Mouse (Mus musculus): ENCODE results near the gene Stag1. TPM values are rescaled to one million over a fixed set of nuclear protein-coding genes. Genes with fewer than 3 reads are reported as not detected.

Gene Stag1
- polyA plus RNA-seq, 1 experiment from 2014 or later: 50.6 TPM

DNA sequence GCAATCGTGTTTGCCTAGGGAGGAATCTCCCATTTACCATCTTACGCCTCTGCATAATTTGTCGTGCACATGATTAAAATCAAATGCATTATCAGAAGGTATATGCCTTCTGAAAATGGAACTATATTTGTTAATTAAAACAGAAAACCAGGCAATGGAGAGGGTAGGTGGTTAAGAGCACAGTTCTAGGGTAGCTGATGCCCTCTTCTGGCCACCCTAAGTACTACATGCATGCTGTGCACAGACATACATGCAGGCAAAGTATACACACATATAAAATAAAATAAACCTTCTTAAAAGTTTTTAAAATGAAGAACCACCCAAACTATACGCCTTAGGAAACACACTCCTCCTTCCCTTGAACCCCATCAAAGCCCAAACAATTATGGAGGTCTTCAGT, 404.5 kb downstream of the Stag1 start:
- no peak overlapping the region for H3K4me2 ChIP-seq (ENCODE audit: low read depth)
- ATAC-seq (ENCODE audit: insufficient read depth, low FRiP score, low TSS enrichment) (no peak), DNase-seq (ENCODE audit: low spot score) (no peak)
- WGBS: 94% methylated on average over 4 of the region's 4 CpGs
- H3K27ac ChIP-seq (ENCODE audit: low read depth, low read length): no peak overlapping the region
- H3K27me3 ChIP-seq (ENCODE audit: control insufficient read depth, insufficient read depth, low read length): no peaks in the 10 kb centered on the region
- no peaks in the 10 kb centered on the region for H3K4me1 ChIP-seq (ENCODE audit: control insufficient read depth, insufficient read depth, low read length)
- H3K9ac ChIP-seq (ENCODE audit: low read length): no peak overlapping the region
- H3K36me3 ChIP-seq (ENCODE audit: control insufficient read depth, insufficient read depth, low read length): no peaks in the 10 kb centered on the region
- H3K9me3 ChIP-seq (ENCODE audit: control insufficient read depth, low read length): no peaks in the 10 kb centered on the region
- no peak overlapping the region for H3K4me3 ChIP-seq (ENCODE audit: low read depth, low read length)

DNA sequence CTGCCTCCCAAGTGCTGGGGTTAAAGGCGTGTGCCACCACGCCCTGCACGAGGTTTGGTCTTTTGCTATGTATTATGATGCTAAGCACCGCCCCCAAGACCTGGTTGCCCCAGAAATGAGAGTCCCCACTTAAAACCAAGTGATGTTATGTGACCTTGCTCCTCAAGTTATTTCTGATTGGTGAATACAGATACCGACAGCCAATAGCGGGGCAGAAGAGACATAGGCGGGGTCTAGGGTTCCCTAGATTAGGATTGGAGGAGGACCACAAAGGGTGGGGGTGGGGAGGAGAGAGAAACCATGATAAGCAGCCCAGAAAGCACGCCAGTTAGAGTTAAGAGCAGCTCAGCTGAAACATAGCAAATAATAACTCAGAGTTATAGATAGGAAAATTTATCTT, 405.2 kb downstream of the Stag1 start:
- no peaks in the 10 kb centered on the region for H3K36me3 ChIP-seq (ENCODE audit: control insufficient read depth, insufficient read depth, low read length)
- DNase-seq (ENCODE audit: low spot score) (no peak), ATAC-seq (ENCODE audit: insufficient read depth, low FRiP score, low TSS enrichment) (no peak)
- no peak overlapping the region for H3K4me2 ChIP-seq (ENCODE audit: low read depth)
- H3K4me3 ChIP-seq (ENCODE audit: low read depth, low read length): no peak overlapping the region
- WGBS: 95% methylated on average over 8 of the region's 8 CpGs
- no peaks in the 10 kb centered on the region for H3K9me3 ChIP-seq (ENCODE audit: control insufficient read depth, low read length)
- H3K9ac ChIP-seq (ENCODE audit: low read length): no peak overlapping the region
- no peaks in the 10 kb centered on the region for H3K4me1 ChIP-seq (ENCODE audit: control insufficient read depth, insufficient read depth, low read length)
- H3K27ac ChIP-seq (ENCODE audit: low read depth, low read length): no peak overlapping the region
- H3K27me3 ChIP-seq (ENCODE audit: control insufficient read depth, insufficient read depth, low read length): no peaks in the 10 kb centered on the region

DNA sequence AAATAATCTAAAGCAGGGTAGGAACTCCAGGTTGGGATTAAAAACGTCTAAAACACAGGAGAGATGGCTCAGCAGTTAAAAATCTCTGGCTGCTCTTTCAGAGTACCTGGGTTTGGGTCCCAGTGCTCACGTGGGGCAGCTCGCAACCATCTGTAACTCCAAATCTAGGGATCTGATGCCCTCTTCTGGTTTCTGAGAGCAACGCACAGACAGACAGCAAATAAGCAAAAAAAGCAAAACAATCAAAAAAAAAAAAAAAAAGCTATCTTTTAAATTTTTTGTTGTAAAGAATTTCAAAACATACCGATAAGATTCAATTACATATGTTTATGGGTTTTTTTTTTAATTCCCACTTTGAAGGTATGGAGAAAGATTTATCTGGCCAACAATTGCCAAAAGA, 405.7 kb downstream of the Stag1 start:
- DNase-seq (ENCODE audit: low spot score): no peak
- H3K4me2 ChIP-seq (ENCODE audit: low read depth): no peak overlapping the region
- WGBS: 88% methylated on average over 5 of the region's 5 CpGs
- no peaks in the 10 kb centered on the region for H3K9me3 ChIP-seq (ENCODE audit: control insufficient read depth, low read length)
- no peaks in the 10 kb centered on the region for H3K27me3 ChIP-seq (ENCODE audit: control insufficient read depth, insufficient read depth, low read length)
- ATAC-seq (ENCODE audit: insufficient read depth, low FRiP score, low TSS enrichment): no peak
- H3K4me1 ChIP-seq (ENCODE audit: control insufficient read depth, insufficient read depth, low read length): no peaks in the 10 kb centered on the region
- no peak overlapping the region for H3K27ac ChIP-seq (ENCODE audit: low read depth, low read length)
- no peaks in the 10 kb centered on the region for H3K36me3 ChIP-seq (ENCODE audit: control insufficient read depth, insufficient read depth, low read length)
- no peak overlapping the region for H3K9ac ChIP-seq (ENCODE audit: low read length)
- no peak overlapping the region for H3K4me3 ChIP-seq (ENCODE audit: low read depth, low read length)

DNA sequence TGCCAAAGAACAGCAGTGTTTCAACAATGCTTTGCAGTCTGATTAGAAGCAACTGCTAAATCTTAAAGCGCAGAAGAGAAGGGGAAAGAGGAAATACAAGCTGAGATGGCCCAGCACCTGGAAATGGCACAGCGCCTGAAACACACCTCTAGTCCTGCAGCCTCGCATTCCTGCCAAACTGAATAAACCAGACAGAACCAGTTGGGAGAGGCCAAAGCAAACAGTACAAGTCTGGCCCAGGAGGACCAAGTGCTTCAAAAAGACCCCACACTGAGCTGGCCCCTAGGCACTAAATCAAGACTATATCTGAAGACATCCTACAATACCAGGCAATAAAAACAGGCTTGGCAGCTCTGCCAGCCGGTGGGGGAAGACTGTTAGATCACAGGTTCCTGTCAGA, 408.3 kb downstream of the Stag1 start:
- Histone ChIP-seq H3K4me3 (ENCODE audit: low read depth, low read length) (no peak overlapping the region), H3K4me1 (ENCODE audit: control insufficient read depth, insufficient read depth, low read length) (no peaks in the 10 kb centered on the region), H3K36me3 (ENCODE audit: control insufficient read depth, insufficient read depth, low read length) (no peaks in the 10 kb centered on the region), H3K9me3 (ENCODE audit: control insufficient read depth, low read length) (no peaks in the 10 kb centered on the region), H3K4me2 (ENCODE audit: low read depth) (no peak overlapping the region), H3K27me3 (ENCODE audit: control insufficient read depth, insufficient read depth, low read length) (no peaks in the 10 kb centered on the region), H3K27ac (ENCODE audit: low read depth, low read length) (no peak overlapping the region), H3K9ac (ENCODE audit: low read length) (no peak overlapping the region)
- 67% methylated on average over 4 of the region's 4 CpGs for WGBS
- no peak for ATAC-seq (ENCODE audit: insufficient read depth, low FRiP score, low TSS enrichment)
- DNase-seq (ENCODE audit: low spot score): no peak

Other genes with a start within 250 kb of the Stag1 start
- gene Il20rb, start 111.0 kb upstream of the Stag1 start, polyA plus RNA-seq (2014; fragmentation: Nextera tagmentation; extraction: Ambion mirVana): 0.58 and 0.82 TPM in 2 replicates
- gene Nck1, start 51.7 kb upstream of the Stag1 start, polyA plus RNA-seq (2014; fragmentation: Nextera tagmentation; extraction: Ambion mirVana): 75.2 and 75.9 TPM in 2 replicates
- 5.2 and 7.4 TPM in 2 replicates for gene Slc35g2, start 26.7 kb upstream of the Stag1 start, polyA plus RNA-seq (2014; fragmentation: Nextera tagmentation; extraction: Ambion mirVana)

All from neural tube, embryonic 11.5 days (tissue).